Mouse (Mus musculus): ENCODE data around the gene Htatip2. TPM values are rescaled to one million over a fixed set of nuclear protein-coding genes. Genes with fewer than 3 reads are reported as not detected.

The Htatip2 gene
- total RNA-seq (2017): 23.1 to 29.2 TPM (median 25.2 TPM) in 3 replicates

GRCm38 (mm10) chr7:49758934-49759571, at the start of gene Htatip2:
Gene Htatip2 (plus strand): TSS chr7:49759115.
- peak; percentile 46 for ATAC-seq (replicated peaks; ENCODE audit: insufficient number of reproducible peaks, low FRiP score, low TSS enrichment, poor library complexity, severe bottlenecking)

- ATAC-seq (replicated peaks; ENCODE audit: insufficient number of reproducible peaks, low FRiP score, low TSS enrichment, poor library complexity, severe bottlenecking): no peak
Measured at GRCm38 (mm10) chr7:49709381-49710021, 49.4 kb upstream of the Htatip2 start.

- ATAC-seq (replicated peaks; ENCODE audit: insufficient number of reproducible peaks, low FRiP score, low TSS enrichment, poor library complexity, severe bottlenecking): no peak
Measured at GRCm38 (mm10) chr7:49717942-49718733, 40.8 kb upstream of the Htatip2 start.

GRCm38 (mm10) chr7:49734342-49734741, 24.6 kb upstream of the Htatip2 start:
- ATAC-seq (replicated peaks; ENCODE audit: insufficient number of reproducible peaks, low FRiP score, low TSS enrichment, poor library complexity, severe bottlenecking): no peak

- ATAC-seq (replicated peaks; ENCODE audit: insufficient number of reproducible peaks, low FRiP score, low TSS enrichment, poor library complexity, severe bottlenecking): no peak
Measured at GRCm38 (mm10) chr7:49739448-49739847, 19.5 kb upstream of the Htatip2 start.

GRCm38 (mm10) chr7:49741474-49741873, 17.4 kb upstream of the Htatip2 start:
- ATAC-seq (replicated peaks; ENCODE audit: insufficient number of reproducible peaks, low FRiP score, low TSS enrichment, poor library complexity, severe bottlenecking): no peak

- no peak for ATAC-seq (replicated peaks; ENCODE audit: insufficient number of reproducible peaks, low FRiP score, low TSS enrichment, poor library complexity, severe bottlenecking)
Measured at GRCm38 (mm10) chr7:49741923-49742322, 17.0 kb upstream of the Htatip2 start.

GRCm38 (mm10) chr7:49751148-49751547, 7.8 kb upstream of the Htatip2 start:
- 0 out of 2 replicates have a peak, but pooled peaks have one; percentile 44 for ATAC-seq (replicated peaks; ENCODE audit: insufficient number of reproducible peaks, low FRiP score, low TSS enrichment, poor library complexity, severe bottlenecking)

- ATAC-seq (replicated peaks; ENCODE audit: insufficient number of reproducible peaks, low FRiP score, low TSS enrichment, poor library complexity, severe bottlenecking): no peak
Measured at GRCm38 (mm10) chr7:49752730-49753506, 6.0 kb upstream of the Htatip2 start.

GRCm38 (mm10) chr7:49754767-49755166, 4.1 kb upstream of the Htatip2 start:
- peak; percentile 60 for ATAC-seq (replicated peaks; ENCODE audit: insufficient number of reproducible peaks, low FRiP score, low TSS enrichment, poor library complexity, severe bottlenecking)

GRCm38 (mm10) chr7:49762605-49763004, 3.7 kb downstream of the Htatip2 start:
- no peak for ATAC-seq (replicated peaks; ENCODE audit: insufficient number of reproducible peaks, low FRiP score, low TSS enrichment, poor library complexity, severe bottlenecking)

GRCm38 (mm10) chr7:49764011-49764716, 5.2 kb downstream of the Htatip2 start:
- no peak for ATAC-seq (replicated peaks; ENCODE audit: insufficient number of reproducible peaks, low FRiP score, low TSS enrichment, poor library complexity, severe bottlenecking)

- ATAC-seq (replicated peaks; ENCODE audit: insufficient number of reproducible peaks, low FRiP score, low TSS enrichment, poor library complexity, severe bottlenecking): no peak
Measured at GRCm38 (mm10) chr7:49766166-49766565, 7.3 kb downstream of the Htatip2 start.

GRCm38 (mm10) chr7:49768509-49768908, 9.6 kb downstream of the Htatip2 start:
- ATAC-seq (replicated peaks; ENCODE audit: insufficient number of reproducible peaks, low FRiP score, low TSS enrichment, poor library complexity, severe bottlenecking): no peak

GRCm38 (mm10) chr7:49774396-49774795, 15.5 kb downstream of the Htatip2 start:
- ATAC-seq (replicated peaks; ENCODE audit: insufficient number of reproducible peaks, low FRiP score, low TSS enrichment, poor library complexity, severe bottlenecking): no peak

GRCm38 (mm10) chr7:49777585-49777984, 18.7 kb downstream of the Htatip2 start:
- ATAC-seq (replicated peaks; ENCODE audit: insufficient number of reproducible peaks, low FRiP score, low TSS enrichment, poor library complexity, severe bottlenecking): no peak

GRCm38 (mm10) chr7:49778114-49778901, 19.4 kb downstream of the Htatip2 start, which contains the start of gene Prmt3:
Gene Prmt3 (plus strand): TSS chr7:49778346.
- peak; percentile 77 for ATAC-seq (replicated peaks; ENCODE audit: insufficient number of reproducible peaks, low FRiP score, low TSS enrichment, poor library complexity, severe bottlenecking)
